In the genomic region with DNA sequence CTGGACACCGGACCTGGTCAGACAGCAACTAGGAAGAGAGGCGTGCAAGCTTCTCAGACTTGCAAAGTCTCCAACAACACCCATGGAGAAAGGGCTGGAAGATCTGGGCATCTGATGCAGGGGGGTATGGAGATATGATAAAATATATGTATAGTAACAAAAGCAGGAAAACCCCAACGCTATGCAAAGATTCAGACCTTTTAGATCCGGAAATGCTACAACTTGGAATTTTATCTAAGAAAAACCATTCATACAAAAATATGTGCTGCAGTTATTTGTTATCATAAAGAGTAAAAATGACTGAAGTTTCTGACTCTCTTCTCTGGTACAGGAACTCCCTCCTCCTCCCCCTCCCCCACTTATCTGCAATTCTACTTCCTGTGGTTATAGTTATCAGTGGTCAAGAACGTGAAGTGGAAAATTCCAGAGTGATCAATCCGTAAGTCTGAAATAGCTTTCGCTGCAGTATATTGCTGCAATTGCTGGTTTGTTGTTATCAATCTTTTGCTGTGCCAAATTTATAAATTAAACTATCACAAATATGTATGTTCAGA, we compare ENCODE assay signal across 17 mouse cellular contexts. TPM values are rescaled to one million over a fixed set of nuclear protein-coding genes. Genes with fewer than 3 reads are reported as not detected.
DNase-seq lines count a peak whose midpoint lies in the region; ATAC-seq and TF ChIP-seq lines count a peak whose summit lies in the region.
"Had no signal": no experiment of that assay in that cellular context is flagged by ENCODE, and none has a peak within 500 bp of the region (broad histone marks: within the 10 kb centered on the region; RNA-seq: fewer than 3 reads in every experiment).

No protein-coding gene starts in this region.

- intact Hi-C loops in heart, postnatal 14 days (cut with DNase I) = no loop called here

- no peak for TF ChIP-seq CTCF in liver, embryonic 14.5 days (IDR thresholded peaks at IDR 0.05; ENCODE audit: low read depth)
- no peak for TF ChIP-seq CTCF in lung, postnatal 0 days (IDR thresholded peaks at IDR 0.05)

- ATAC-seq in liver, embryonic 14.5 days (ENCODE audit: insufficient read depth) = no peak
- ATAC-seq in lung, postnatal 0 days = no peak
- ATAC-seq: forebrain, embryonic 16.5 days; midbrain, embryonic 15.5 days had no signal

- no peaks in the 10 kb centered on the region; the same call in 1 of the 2 replicates for H3K27me3 ChIP-seq in heart, embryonic 10.5 days (ENCODE audit: insufficient read depth, poor library complexity, severe bottlenecking)
- H3K27me3 ChIP-seq in liver, embryonic 14.5 days (ENCODE audit: control insufficient read depth, insufficient read depth, low read length) = no peaks in the 10 kb centered on the region
- no peaks in the 10 kb centered on the region for H3K27me3 ChIP-seq in lung, postnatal 0 days (replicated peaks; ENCODE audit: insufficient read depth, low read length)
- H3K27me3 ChIP-seq: limb, embryonic 15.5 days; midbrain, embryonic 15.5 days had no signal

- peak overlapping the region; percentile 69 for H3K27ac ChIP-seq in heart, embryonic 10.5 days
- H3K27ac ChIP-seq in liver, embryonic 14.5 days = peak overlapping the region; percentile 43
- no peak overlapping the region; the same call in 1 of the 2 replicates for H3K27ac ChIP-seq in lung, postnatal 0 days (ENCODE audit: low read length)
- H3K27ac ChIP-seq: kidney, postnatal 0 days; limb, embryonic 15.5 days; macrophage; midbrain, embryonic 15.5 days had no signal

- TF ChIP-seq EP300 in liver, embryonic 14.5 days (IDR thresholded peaks at IDR 0.05; ENCODE audit: low read depth) = no peak
- no peak for TF ChIP-seq EP300 in lung, postnatal 0 days (IDR thresholded peaks at IDR 0.05)

- peak overlapping the region; percentile 31 for H3K9ac ChIP-seq in liver, embryonic 14.5 days (replicated peaks)
- no peak overlapping the region for H3K9ac ChIP-seq in lung, postnatal 0 days (replicated peaks; ENCODE audit: low read depth)
- H3K9ac ChIP-seq: limb, embryonic 15.5 days; midbrain, embryonic 15.5 days had no signal

- peaks cover 7% of the 10 kb centered on the region; the same call in 1 of the 2 replicates for H3K36me3 ChIP-seq in heart, embryonic 10.5 days
- peaks cover 2% of the 10 kb centered on the region for H3K36me3 ChIP-seq in liver, embryonic 14.5 days (replicated peaks; ENCODE audit: control insufficient read depth, insufficient read depth, low read depth)
- H3K36me3 ChIP-seq in lung, postnatal 0 days (ENCODE audit: insufficient read depth, low read length) = no peaks in the 10 kb centered on the region
- H3K36me3 ChIP-seq: limb, embryonic 15.5 days; midbrain, embryonic 15.5 days had no signal

- 41% methylated on average over 7 of the region's 7 CpGs for WGBS in heart, embryonic 10.5 days
- 14% methylated on average over 7 of the region's 7 CpGs for WGBS in liver, embryonic 14.5 days (ENCODE audit: insufficient replicate concordance)
- WGBS in lung, postnatal 0 days = 34% methylated on average over 7 of the region's 7 CpGs

- peaks cover 61% of the 10 kb centered on the region for H3K4me1 ChIP-seq in heart, embryonic 10.5 days
- peaks cover 42 to 45% of the 10 kb centered on the region in 2 experiments for H3K4me1 ChIP-seq in liver, embryonic 14.5 days (replicated peaks; ENCODE audit: control insufficient read depth in 2 of 2, insufficient read depth in 2 of 2, low read length in 1 of 2)
- H3K4me1 ChIP-seq in lung, postnatal 0 days (ENCODE audit: insufficient read depth, low read depth, low read length) = peaks cover 6% of the 10 kb centered on the region; the same call in 1 of the 2 replicates

- no peak overlapping the region for H3K4me3 ChIP-seq in heart, embryonic 10.5 days
- no peak overlapping the region for H3K4me3 ChIP-seq in liver, embryonic 14.5 days (ENCODE audit: insufficient read depth in 1 of 2, low read depth in 2 of 2, low read length in 2 of 2)
- no peak overlapping the region for H3K4me3 ChIP-seq in lung, postnatal 0 days (ENCODE audit: low read depth, low read length)
- H3K4me3 ChIP-seq: layer of hippocampus, adult 2 months; limb, embryonic 15.5 days; midbrain, embryonic 15.5 days had no signal

- DNase-seq in heart, embryonic 10.5 days (ENCODE audit: low spot score) = no peak
- DNase-seq in heart, postnatal 14 days = no peak
- peak; percentile 33 for DNase-seq in lung, postnatal 36 days
- DNase-seq in lung, postnatal 10 days = no peak
- no peak for DNase-seq in liver, embryonic 14.5 days (ENCODE audit: low read depth in 3 of 3, low spot score in 3 of 3)
- DNase-seq in adrenal gland, postnatal 4 days (ENCODE audit: low spot score in 2 of 2) = no peak
- no peak for DNase-seq in lung, postnatal 0 days (ENCODE audit: low spot score)
- no peak for DNase-seq in adrenal gland, adult (ENCODE audit: inconsistent age in 2 of 2, low spot score in 1 of 2)
- DNase-seq: adrenal gland, postnatal 14 days; cerebellum, adult 9-10 months; gastrocnemius, postnatal 10 days had no signal

- H3K4me2 ChIP-seq in liver, embryonic 14.5 days (ENCODE audit: low read depth) = peak overlapping the region; percentile 51
- no peak overlapping the region for H3K4me2 ChIP-seq in lung, postnatal 0 days (replicated peaks; ENCODE audit: low read depth, low read length)
- H3K4me2 ChIP-seq: limb, embryonic 15.5 days; midbrain, embryonic 15.5 days had no signal

- no peaks in the 10 kb centered on the region for H3K9me3 ChIP-seq in heart, embryonic 10.5 days
- no peaks in the 10 kb centered on the region for H3K9me3 ChIP-seq in liver, embryonic 14.5 days (ENCODE audit: control insufficient read depth, low read length)
- H3K9me3 ChIP-seq in lung, postnatal 0 days (ENCODE audit: low read length) = no peaks in the 10 kb centered on the region
- H3K9me3 ChIP-seq: limb, embryonic 15.5 days; midbrain, embryonic 15.5 days had no signal

RNA-seq across cellular contexts. Expression of gene Psen2, which starts 14.6 kb away (rescaled TPM):
- 15.6 and 16.4 TPM in 2 replicates for polyA plus RNA-seq in heart, embryonic 10.5 days (2016; fragmentation: Nextera tagmentation; extraction: Ambion mirVana)
- 10 to 100 TPM; 12.0 to 13.0 TPM for total RNA-seq in heart, postnatal 14 days (2021)
- polyA plus RNA-seq in liver, embryonic 14.5 days (2012; rRNA removed) = 15.9 and 18.2 TPM in 2 replicates
- 19.9 and 21.7 TPM in 2 replicates for polyA plus RNA-seq in liver, embryonic 14.5 days (2014; fragmentation: Nextera tagmentation; extraction: Ambion mirVana)
- 10 to 100 TPM; 40.2 to 45.4 TPM for total RNA-seq in adrenal gland, postnatal 4 days (2021)
- 25.1 and 26.4 TPM in 2 replicates for polyA plus RNA-seq in lung, postnatal 0 days (2015; fragmentation: Nextera tagmentation; extraction: Ambion mirVana)

RNA-seq across cellular contexts. Expression of gene Coq8a, which starts 49.3 kb away (rescaled TPM):
- polyA plus RNA-seq in heart, embryonic 10.5 days (2016; fragmentation: Nextera tagmentation; extraction: Ambion mirVana) = 4.0 and 8.2 TPM in 2 replicates
- 100 to 1,000 TPM; 741 to 790 TPM for total RNA-seq in heart, postnatal 14 days (2021)
- 3.8 and 4.1 TPM in 2 replicates for polyA plus RNA-seq in liver, embryonic 14.5 days (2012; rRNA removed)
- polyA plus RNA-seq in liver, embryonic 14.5 days (2014; fragmentation: Nextera tagmentation; extraction: Ambion mirVana) = 14.3 and 16.2 TPM in 2 replicates
- total RNA-seq in adrenal gland, postnatal 4 days (2021) = 100 to 1,000 TPM; 167 to 183 TPM
- polyA plus RNA-seq in lung, postnatal 0 days (2015; fragmentation: Nextera tagmentation; extraction: Ambion mirVana) = 16.4 and 18.6 TPM in 2 replicates
